Mouse (Mus musculus) embryonic facial prominence, embryonic 15.5 days (tissue): ENCODE data around the gene Sertad1. TPM values are rescaled to one million over a fixed set of nuclear protein-coding genes. Genes with fewer than 3 reads are reported as not detected.

Source experiments
- ATAC-seq: fragments of 200-750 bp; cut with Nextera tagmentation; 2 replicates; pipeline ENCODE4 v1.8.0; 2017; ENCODE audit warnings: low read depth, moderate TSS enrichment; ENCODE audit not compliant: insufficient number of reproducible peaks, low FRiP score, low TSS enrichment
- H3K27ac ChIP-seq: fragments of 300-500 bp; sonication (generic); replicated peaks from 2 replicates; pipeline ENCODE4 v1.5.1; 2015; ENCODE audit warnings: mild to moderate bottlenecking, inconsistent platforms
- H3K27me3 ChIP-seq: fragments of 300-500 bp; sonication (generic); 2 replicates; pipeline ENCODE4 v1.6.1; 2015; ENCODE audit warnings: inconsistent platforms
- H3K36me3 ChIP-seq: fragments of 300-500 bp; sonication (generic); 2 replicates; pipeline ENCODE4 v1.6.1; 2015; ENCODE audit warnings: mild to moderate bottlenecking, inconsistent platforms
- H3K4me1 ChIP-seq: fragments of 300-500 bp; sonication (generic); 2 replicates; pipeline ENCODE4 v1.6.1; 2015; ENCODE audit warnings: inconsistent platforms
- H3K4me2 ChIP-seq: fragments of 300-500 bp; sonication (generic); replicated peaks from 2 replicates; pipeline ENCODE4 v1.6.1; 2015; ENCODE audit warnings: mild to moderate bottlenecking, inconsistent platforms
- H3K4me3 ChIP-seq: fragments of 300-500 bp; sonication (generic); replicated peaks from 2 replicates; pipeline ENCODE4 v1.5.1; 2015; ENCODE audit warnings: mild to moderate bottlenecking, inconsistent platforms
- H3K9ac ChIP-seq: fragments of 300-500 bp; sonication (generic); 2 replicates; pipeline ENCODE4 v1.6.1; 2015; ENCODE audit warnings: inconsistent platforms
- H3K9me3 ChIP-seq: fragments of 300-500 bp; sonication (generic); replicated peaks from 2 replicates; pipeline ENCODE4 v1.6.1; 2016; ENCODE audit warnings: inconsistent platforms
- WGBS: fragments of 180-500 bp; shearing (Covaris S2); methylation state at CpG from one replicate; pipeline ENCODE4 v1.1.7; 2015; 5-methylcytosine and 5-hydroxymethylcytosine counted together
- polyA plus RNA-seq: library from polyadenylated mRNA; unstranded; fragments of >200 nt; fragmentation: Nextera tagmentation; extraction: Ambion mirVana; gene quantifications from 2 replicates; pipeline ENCODE4 v1.2.1, GENCODE M21; 2015

Sertad1 gene
- polyA plus RNA-seq, 1 experiment from 2014 or later, result 41.7 TPM

DNA sequence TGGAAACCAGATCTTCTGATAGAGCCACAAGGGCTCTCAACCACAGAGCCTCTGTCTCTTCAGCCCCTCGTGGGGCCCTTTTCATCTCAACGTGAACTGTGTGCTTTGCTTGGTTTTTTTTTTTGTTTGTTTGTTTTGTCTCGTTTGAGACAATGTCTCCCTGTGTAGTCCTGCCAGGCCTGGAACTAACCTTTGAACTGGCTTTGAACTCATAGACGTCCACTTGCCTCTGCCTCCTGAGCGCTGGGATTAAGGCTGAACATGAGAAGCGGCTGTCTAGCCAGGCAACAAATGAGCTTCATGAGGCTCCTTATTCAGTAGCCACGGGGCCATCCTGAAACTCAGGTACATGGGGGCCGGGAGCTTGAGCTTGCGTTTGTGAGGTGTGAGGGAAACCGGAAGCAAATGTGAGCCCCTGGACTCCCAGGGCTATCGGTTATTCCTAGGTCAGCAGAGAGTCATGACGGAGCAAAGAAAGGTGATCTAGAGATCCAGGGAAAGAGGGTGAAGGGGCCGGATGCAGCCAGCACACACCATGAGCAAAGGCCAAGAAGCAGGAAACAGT is 34.4 kb upstream of the Sertad1 start:
- H3K36me3 ChIP-seq, result no peaks in the 10 kb centered on the region
- peaks cover 14% of the 10 kb centered on the region for H3K4me1 ChIP-seq
- no peak overlapping the region for H3K27ac ChIP-seq
- H3K4me2 ChIP-seq, result no peak overlapping the region
- WGBS, result 52% methylated on average over 13 of the region's 13 CpGs
- H3K27me3 ChIP-seq, result no peaks in the 10 kb centered on the region
- no peaks in the 10 kb centered on the region for H3K9me3 ChIP-seq
- ATAC-seq, result no peak
- no peak overlapping the region for H3K9ac ChIP-seq
- no peak overlapping the region for H3K4me3 ChIP-seq

DNA sequence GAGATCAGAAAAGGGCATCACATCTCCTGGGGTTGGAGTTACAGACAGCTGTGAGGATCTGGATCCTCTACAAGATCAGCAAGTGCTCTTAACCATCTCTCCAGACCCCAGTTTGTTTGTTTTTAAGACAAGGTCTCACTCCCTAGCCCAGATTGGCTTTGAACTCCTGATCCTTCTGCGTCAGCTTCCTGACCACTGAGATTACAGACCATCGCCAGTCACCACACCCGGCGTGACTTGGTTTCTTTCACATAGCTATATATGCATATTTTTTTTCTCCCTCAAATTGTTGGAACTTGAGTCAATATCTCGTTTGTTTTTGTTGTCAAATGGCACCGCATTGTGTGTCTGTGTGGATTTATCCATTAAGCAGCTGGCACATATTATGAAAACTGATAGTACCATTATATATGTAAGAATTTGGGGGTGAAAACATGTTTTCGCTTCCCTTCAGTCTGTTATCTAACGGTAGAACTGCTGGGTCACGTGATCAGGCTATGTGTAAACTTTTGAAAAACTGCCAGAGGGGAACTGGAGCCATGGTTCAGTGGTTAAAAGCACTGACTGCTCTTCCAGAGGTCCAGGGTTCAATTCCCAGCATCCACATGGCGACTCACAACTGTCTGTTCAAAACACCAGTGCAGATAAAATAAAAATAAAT is 32.1 kb upstream of the Sertad1 start:
- no peak for ATAC-seq
- H3K4me3 ChIP-seq, result no peak overlapping the region
- no peak overlapping the region for H3K9ac ChIP-seq
- H3K9me3 ChIP-seq, result no peaks in the 10 kb centered on the region
- 66% methylated on average over 10 of the region's 10 CpGs for WGBS
- no peaks in the 10 kb centered on the region for H3K4me1 ChIP-seq
- no peaks in the 10 kb centered on the region for H3K36me3 ChIP-seq
- no peak overlapping the region for H3K27ac ChIP-seq
- H3K27me3 ChIP-seq, result no peaks in the 10 kb centered on the region
- no peak overlapping the region for H3K4me2 ChIP-seq

DNA sequence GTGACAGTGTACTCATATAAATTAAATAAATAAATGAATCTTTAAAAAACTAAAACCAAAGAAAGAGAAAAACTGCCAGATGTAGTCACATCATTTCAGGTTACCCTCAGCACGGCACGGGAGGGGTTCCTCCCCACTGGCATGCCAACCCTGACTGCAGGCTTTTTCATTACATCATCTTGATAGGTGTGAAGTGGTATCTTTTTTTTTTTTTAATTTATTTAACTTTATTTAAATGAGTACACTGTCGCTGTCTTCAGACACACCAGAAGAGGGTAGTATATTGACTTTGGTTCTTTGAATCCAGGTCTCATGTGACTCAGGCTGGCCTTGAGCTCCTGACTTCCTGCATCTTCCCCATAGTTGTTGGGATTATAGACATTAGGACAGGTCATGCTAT is 31.4 kb upstream of the Sertad1 start:
- WGBS, result 89% methylated on average over 3 of the region's 3 CpGs
- Histone ChIP-seq H3K27ac (no peak overlapping the region), H3K9me3 (no peaks in the 10 kb centered on the region), H3K4me1 (no peaks in the 10 kb centered on the region), H3K4me2 (no peak overlapping the region), H3K36me3 (no peaks in the 10 kb centered on the region), H3K4me3 (no peak overlapping the region), H3K27me3 (no peaks in the 10 kb centered on the region), H3K9ac (no peak overlapping the region)
- ATAC-seq, result no peak

DNA sequence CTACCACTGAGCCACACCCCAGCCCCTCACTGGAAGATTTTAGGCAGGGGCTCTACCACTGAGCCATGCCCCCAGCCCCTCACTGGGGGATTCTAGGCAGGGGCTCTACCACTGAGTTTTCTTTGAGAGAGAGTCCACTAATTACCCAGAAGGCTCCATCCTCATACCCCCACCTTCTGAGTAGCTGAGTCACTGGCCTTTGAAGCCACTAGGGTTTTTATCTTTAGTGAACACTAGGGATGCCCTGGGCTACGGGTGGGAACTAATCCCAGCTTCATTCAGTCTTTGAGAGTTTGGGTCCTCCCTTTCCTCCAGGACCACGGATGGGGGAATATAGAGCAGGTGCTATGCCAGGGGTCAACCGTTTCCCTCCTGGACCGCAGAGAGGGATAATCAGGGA is 28.1 kb upstream of the Sertad1 start:
- ATAC-seq, result no peak
- H3K4me3 ChIP-seq, result no peak overlapping the region
- H3K4me1 ChIP-seq, result no peaks in the 10 kb centered on the region
- no peaks in the 10 kb centered on the region for H3K27me3 ChIP-seq
- H3K36me3 ChIP-seq, result no peaks in the 10 kb centered on the region
- 84% methylated on average over 4 of the region's 4 CpGs for WGBS
- H3K9me3 ChIP-seq, result no peaks in the 10 kb centered on the region
- no peak overlapping the region for H3K9ac ChIP-seq
- no peak overlapping the region for H3K27ac ChIP-seq
- H3K4me2 ChIP-seq, result no peak overlapping the region

DNA sequence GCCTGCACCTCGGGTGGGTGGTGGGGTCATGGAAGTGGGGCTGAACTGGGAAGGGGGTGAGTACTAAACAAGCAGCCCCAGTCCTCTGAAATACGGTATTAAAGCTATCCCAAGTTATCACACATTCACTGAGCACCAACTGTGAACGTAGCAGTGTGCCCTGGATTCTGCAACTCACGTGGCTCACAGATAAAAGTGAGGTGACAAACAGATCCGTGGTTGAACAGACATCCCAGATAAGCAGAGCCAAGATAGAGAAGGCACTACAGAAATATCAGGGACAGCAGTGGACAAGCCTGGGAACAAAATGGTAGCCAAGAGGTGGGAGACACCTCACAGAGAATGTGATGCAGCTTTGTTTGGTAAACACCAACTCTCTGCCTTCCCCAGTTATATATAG is 27.1 kb upstream of the Sertad1 start:
- Histone ChIP-seq H3K27ac (no peak overlapping the region), H3K9me3 (no peaks in the 10 kb centered on the region), H3K9ac (no peak overlapping the region), H3K4me1 (no peaks in the 10 kb centered on the region), H3K4me2 (no peak overlapping the region), H3K36me3 (no peaks in the 10 kb centered on the region), H3K4me3 (no peak overlapping the region), H3K27me3 (no peaks in the 10 kb centered on the region)
- 94% methylated on average over 5 of the region's 5 CpGs for WGBS
- no peak for ATAC-seq

DNA sequence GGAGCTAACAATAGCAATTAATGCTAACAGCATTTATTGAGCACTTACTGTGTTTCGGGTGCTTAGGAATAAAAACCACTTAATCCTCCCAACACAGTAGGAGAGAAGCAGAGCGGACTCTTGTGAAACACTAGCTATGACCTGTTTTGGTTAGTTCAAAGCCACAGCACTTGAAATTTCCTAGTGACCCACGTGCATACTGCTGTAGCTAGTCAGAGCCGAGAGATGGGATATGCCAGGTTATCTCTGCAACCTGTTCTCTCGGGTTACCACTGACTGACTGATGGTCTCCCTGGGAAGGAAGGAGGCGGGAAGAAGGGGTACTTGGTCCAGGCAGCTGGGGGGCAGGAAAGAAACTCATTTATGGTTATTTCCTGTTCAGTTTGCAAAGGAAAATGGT is 26.2 kb upstream of the Sertad1 start:
- Histone ChIP-seq H3K36me3 (no peaks in the 10 kb centered on the region), H3K27ac (no peak overlapping the region), H3K4me3 (no peak overlapping the region), H3K9me3 (no peaks in the 10 kb centered on the region), H3K27me3 (no peaks in the 10 kb centered on the region), H3K4me2 (no peak overlapping the region), H3K4me1 (no peaks in the 10 kb centered on the region), H3K9ac (no peak overlapping the region)
- WGBS, result 72% methylated on average over 6 of the region's 6 CpGs
- ATAC-seq, result no peak

DNA sequence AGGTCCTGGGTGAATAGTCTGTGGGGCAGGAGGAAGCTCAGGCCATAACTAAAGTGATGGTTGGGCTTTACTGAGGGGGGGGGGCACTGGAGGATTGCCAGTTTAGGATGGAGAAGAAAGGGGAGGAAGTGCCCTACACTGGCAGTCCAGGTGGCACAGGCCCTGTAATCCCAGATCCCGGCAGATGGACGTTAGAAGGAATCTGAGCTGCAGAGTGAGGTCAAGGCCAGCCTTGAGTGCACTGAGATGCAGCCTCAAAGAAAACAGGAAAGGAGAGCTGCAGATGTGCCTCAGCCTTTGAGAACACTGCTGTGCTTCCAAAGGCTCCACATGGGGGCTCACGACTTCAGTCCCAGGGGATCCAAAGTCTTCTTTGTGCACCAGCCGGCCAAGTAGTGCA is 19.1 kb upstream of the Sertad1 start:
- Histone ChIP-seq H3K4me3 (no peak overlapping the region), H3K4me1 (peaks cover 4% of the 10 kb centered on the region; the same call in 1 of the 2 replicates), H3K9me3 (no peaks in the 10 kb centered on the region), H3K27me3 (no peaks in the 10 kb centered on the region), H3K27ac (no peak overlapping the region), H3K9ac (no peak overlapping the region), H3K36me3 (no peaks in the 10 kb centered on the region), H3K4me2 (no peak overlapping the region)
- no peak for ATAC-seq
- WGBS, result 32% methylated on average over 4 of the region's 4 CpGs

DNA sequence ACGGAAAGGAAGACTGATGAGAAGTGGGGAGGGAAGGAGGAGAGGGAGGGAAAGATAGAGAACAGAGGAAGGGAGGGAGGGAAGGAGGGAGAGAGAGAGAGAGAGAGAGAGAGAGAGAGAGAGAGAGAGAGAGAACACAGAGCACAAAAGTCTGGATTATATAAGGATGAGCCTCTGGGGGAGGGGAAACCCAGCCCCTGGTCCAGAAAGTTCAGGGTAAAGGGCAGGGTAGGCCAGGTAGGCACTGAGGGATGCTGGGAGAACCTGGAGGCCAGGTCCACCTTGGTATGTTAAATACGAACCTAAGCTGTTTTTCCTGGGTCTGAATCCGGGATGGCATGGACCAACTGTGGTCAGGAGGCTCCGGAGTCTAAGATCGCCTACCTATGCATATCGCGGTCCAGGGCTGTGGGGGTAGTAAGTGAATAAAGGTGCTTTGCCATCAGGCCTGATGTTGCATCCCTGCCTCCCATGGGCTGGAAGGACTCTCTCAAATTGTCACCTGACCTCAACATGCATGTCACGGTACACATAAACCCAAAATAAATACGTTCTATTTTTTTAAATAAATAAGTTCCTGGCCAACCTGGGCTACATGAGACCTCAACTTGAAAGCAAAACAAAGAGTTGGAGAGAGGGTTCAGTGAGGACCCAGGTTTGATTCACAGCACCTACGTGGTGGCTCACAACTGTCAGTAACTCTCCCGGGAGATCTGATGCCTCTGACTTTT is 15.2 kb upstream of the Sertad1 start:
- peaks cover 7% of the 10 kb centered on the region for H3K36me3 ChIP-seq
- H3K27ac ChIP-seq, result no peak overlapping the region
- no peak overlapping the region for H3K9ac ChIP-seq
- no peak overlapping the region for H3K4me2 ChIP-seq
- no peaks in the 10 kb centered on the region for H3K27me3 ChIP-seq
- no peak overlapping the region for H3K4me3 ChIP-seq
- WGBS, result 89% methylated on average over 11 of the region's 11 CpGs
- peaks cover 19% of the 10 kb centered on the region for H3K4me1 ChIP-seq
- no peaks in the 10 kb centered on the region for H3K9me3 ChIP-seq
- ATAC-seq, result no peak

DNA sequence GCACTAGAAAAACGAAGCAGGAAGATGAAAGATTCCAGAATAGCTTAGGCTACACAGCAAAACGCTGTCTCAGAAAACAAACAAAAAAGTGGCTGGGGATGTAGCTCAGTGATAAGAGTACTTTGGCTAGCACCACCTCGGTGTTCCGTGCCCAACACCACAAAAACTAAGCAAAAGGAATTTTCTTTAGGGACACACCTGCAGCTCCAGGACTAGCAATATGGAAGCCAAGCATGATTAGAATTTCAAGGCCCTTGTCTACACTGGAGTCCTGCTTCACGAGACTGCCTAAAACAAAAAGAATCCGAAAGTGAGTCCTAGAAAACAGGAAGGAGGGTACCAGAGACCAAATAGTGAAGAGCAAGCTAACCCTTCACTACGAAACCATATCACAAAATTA is 14.1 kb upstream of the Sertad1 start:
- H3K36me3 ChIP-seq, result peaks cover 12% of the 10 kb centered on the region
- H3K9ac ChIP-seq, result no peak overlapping the region; the same call in 1 of the 2 replicates
- ATAC-seq, result no peak
- peak overlapping the region; percentile 96 for H3K27ac ChIP-seq
- peak overlapping the region; percentile 53 for H3K4me2 ChIP-seq
- no peaks in the 10 kb centered on the region for H3K27me3 ChIP-seq
- H3K4me1 ChIP-seq, result peaks cover 22% of the 10 kb centered on the region
- WGBS, result 27% methylated on average over 7 of the region's 7 CpGs
- no peaks in the 10 kb centered on the region for H3K9me3 ChIP-seq
- peak overlapping the region; percentile 63 for H3K4me3 ChIP-seq

DNA sequence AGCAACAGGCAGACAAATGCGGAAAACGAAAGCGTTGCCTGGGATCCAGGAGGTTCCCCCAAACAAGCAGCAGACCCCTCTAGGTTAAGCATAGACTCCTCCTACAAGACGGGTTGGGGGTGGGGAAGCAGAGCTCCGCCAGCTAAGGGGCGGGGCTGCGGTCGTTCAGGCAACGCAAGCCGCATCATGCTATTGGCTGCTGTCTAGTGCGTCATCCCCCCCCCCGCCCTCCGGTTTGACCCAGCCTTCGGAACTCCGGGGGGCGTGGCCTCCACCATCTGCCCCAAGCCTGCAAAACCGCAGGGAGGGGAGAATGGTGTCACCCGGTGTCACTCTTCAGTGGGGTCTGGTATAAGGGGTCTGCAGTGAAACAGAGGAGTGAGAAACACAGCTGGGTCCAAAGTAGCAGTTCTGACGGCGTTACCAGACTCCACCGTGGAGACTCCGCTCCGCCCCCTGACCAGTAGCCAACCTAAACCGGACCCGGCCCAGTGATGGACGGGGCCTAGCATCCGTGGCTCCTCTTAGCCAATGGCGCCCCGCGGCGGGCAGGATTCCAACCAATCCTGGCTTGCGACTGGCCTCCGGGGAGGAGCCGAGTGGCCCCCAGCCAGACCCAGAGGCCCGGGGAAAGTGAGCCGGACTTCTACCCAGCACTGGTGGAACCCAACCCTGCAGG is 13.4 kb upstream of the Sertad1 start, which contains the start of gene Sertad3:
Gene Sertad3, plus strand, starts transcription at position 613 of the 679 bp plus-strand sequence.
- ATAC-seq, result peak; percentile 92
- H3K36me3 ChIP-seq, result peaks cover 17% of the 10 kb centered on the region
- H3K9ac ChIP-seq, result peak within 1 kb of the TSS; percentile 50
- H3K27ac ChIP-seq, result peak within 1 kb of the TSS; percentile 96
- H3K4me3 ChIP-seq, result peak within 1 kb of the TSS; percentile 63
- H3K4me2 ChIP-seq, result peak within 1 kb of the TSS; percentile 53
- H3K27me3 ChIP-seq, result no peaks in the 10 kb centered on the region
- no peaks in the 10 kb centered on the region for H3K9me3 ChIP-seq
- H3K4me1 ChIP-seq, result peaks cover 23% of the 10 kb centered on the region
- WGBS, result under 1% methylated on average over 36 of the region's 36 CpGs

DNA sequence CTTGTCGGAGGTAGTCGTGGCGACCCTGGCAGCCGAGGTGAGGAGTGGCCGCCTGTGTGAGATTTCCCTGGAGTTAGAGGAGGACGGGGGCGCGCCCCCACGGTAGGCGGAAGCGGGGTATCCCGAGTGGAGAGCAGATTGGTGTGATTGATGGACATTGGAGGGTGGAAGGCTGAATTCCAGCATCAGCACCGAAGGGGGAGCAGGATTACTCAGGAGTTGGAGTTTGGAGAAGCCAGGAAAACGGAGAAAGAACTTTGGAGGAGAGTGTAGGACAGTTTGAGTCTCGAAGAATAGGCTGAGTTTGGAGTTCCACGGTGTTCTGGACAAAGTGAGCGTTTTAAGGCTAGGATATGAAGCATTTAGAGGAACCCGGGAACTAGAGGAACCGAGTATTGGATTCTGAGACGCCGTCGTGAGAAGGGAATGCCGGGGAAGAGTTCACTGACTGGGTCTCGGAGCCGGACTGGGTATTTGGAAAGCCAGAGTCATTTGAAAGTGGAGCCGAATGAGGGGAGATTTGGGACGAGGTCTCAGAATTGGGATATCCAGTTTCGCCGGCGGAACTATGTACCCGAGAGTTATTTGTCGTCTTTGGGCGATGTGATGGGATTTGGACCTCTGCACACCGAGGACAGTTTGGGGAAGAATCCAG is 12.7 kb upstream of the Sertad1 start:
- peak overlapping the region; percentile 53 for H3K4me2 ChIP-seq
- H3K27ac ChIP-seq, result peak overlapping the region; percentile 96
- H3K4me3 ChIP-seq, result peak overlapping the region; percentile 63
- WGBS, result under 1% methylated on average over 34 of the region's 34 CpGs
- H3K9me3 ChIP-seq, result no peaks in the 10 kb centered on the region
- H3K9ac ChIP-seq, result peak overlapping the region; percentile 50
- H3K4me1 ChIP-seq, result peaks cover 23% of the 10 kb centered on the region
- H3K36me3 ChIP-seq, result peaks cover 20% of the 10 kb centered on the region
- ATAC-seq, result no peak
- no peaks in the 10 kb centered on the region for H3K27me3 ChIP-seq
